Mouse (Mus musculus) spleen, adult 2 months (tissue): ENCODE measurements around the gene Gfm2. TPM values are rescaled to one million over a fixed set of nuclear protein-coding genes. Genes with fewer than 3 reads are reported as not detected.

Source experiments
- DNase-seq, 2 experiments: peaks; one replicate each; pipeline versions ENCODE4 v3.0.0 to v3.0.0-alpha.2; 2012 to 2021; ENCODE audit warnings: low spot score in 2 of 2, low read depth in 1 of 2
- H3K27ac ChIP-seq: fragments of 200-500 bp; 2 replicates; pipeline ENCODE4 v1.5.1; 2012; ENCODE audit warnings: low read length, inconsistent platforms; ENCODE audit not compliant: insufficient read depth
- H3K27me3 ChIP-seq: fragments of 200-500 bp; 2 replicates; pipeline ENCODE4 v1.6.1; 2012; ENCODE audit warnings: mild to moderate bottlenecking, moderate library complexity, low read length, inconsistent platforms; ENCODE audit not compliant: control insufficient read depth, insufficient read depth
- H3K36me3 ChIP-seq: fragments of 200-500 bp; 2 replicates; pipeline ENCODE4 v1.6.1; 2012; ENCODE audit warnings: mild to moderate bottlenecking, low read length, inconsistent platforms; ENCODE audit not compliant: control insufficient read depth, insufficient read depth
- H3K4me1 ChIP-seq: fragments of 200-500 bp; 2 replicates; pipeline ENCODE4 v1.6.1; 2011; ENCODE audit warnings: inconsistent platforms; ENCODE audit not compliant: control insufficient read depth, insufficient read depth, insufficient read length
- H3K4me3 ChIP-seq: fragments of 200-500 bp; 2 replicates; pipeline ENCODE4 v1.5.1; 2011; ENCODE audit warnings: mild to moderate bottlenecking, inconsistent platforms; ENCODE audit not compliant: insufficient read depth, insufficient read length; ENCODE audit errors: extremely low read depth
- CTCF ChIP-seq: fragments of 200-500 bp; IDR thresholded peaks from 2 replicates; pipeline ENCODE4 v1.5.1; 2011; ENCODE audit warnings: mild to moderate bottlenecking, inconsistent platforms; ENCODE audit not compliant: insufficient read depth, insufficient read length, insufficient replicate concordance; ENCODE audit errors: extremely low read depth
- POLR2A ChIP-seq: fragments of 200-500 bp; IDR thresholded peaks from 2 replicates; pipeline ENCODE4 v1.6.1; 2011; ENCODE audit warnings: low read depth, low read length, inconsistent platforms
- WGBS: fragments of 180-500 bp; shearing (Covaris S2); methylation state at CpG from one replicate; pipeline ENCODE4 v1.1.7; 2018; 5-methylcytosine and 5-hydroxymethylcytosine counted together
- polyA plus RNA-seq: library from polyadenylated mRNA; depleted of rRNA; stranded (reverse); fragments of >200 nt; gene quantifications from 2 replicates; pipeline ENCODE4 v1.2.3, GENCODE M21; 2012

The Gfm2 gene
- polyA plus RNA-seq, 1 experiment: 17.4 TPM

DNA sequence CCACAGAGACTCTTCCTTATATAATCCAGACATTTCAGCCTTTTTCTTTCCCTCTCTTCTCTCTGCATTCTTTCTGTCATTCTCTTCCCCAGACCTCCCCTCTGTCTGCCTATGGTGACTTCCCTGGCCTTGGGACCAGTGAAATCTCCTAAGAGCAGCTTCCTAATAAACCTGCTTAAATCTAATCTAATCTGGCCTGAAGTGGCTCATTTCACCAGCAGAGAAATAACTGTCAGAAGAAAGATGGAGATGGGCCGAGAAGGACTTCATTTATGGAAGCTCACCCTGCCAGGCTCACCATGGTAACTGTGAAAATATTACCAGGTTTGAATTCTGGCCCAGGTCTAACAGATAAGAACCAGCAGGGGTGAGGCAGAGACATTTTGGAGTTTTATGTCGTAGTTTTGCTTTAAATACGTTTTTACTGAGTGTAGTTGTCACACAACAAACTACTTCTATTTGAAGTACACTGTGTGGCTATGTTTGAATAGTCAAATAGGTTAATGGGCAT lies 70.8 kb downstream of the Gfm2 start:
- no peaks in the 10 kb centered on the region for H3K36me3 ChIP-seq

GRCm38 (mm10) chr13:97214583-97215268 lies 77.0 kb downstream of the Gfm2 start:
- Histone ChIP-seq H3K4me1 (no peaks in the 10 kb centered on the region), H3K36me3 (no peaks in the 10 kb centered on the region), H3K27ac (no peak overlapping the region), H3K4me3 (no peak overlapping the region), H3K27me3 (no peaks in the 10 kb centered on the region)
- no peak for DNase-seq
- 90% methylated on average over 3 of the region's 3 CpGs for WGBS
- TF ChIP-seq CTCF (no peak), POLR2A (no peak)

More for the DNA sequence above, 70.8 kb downstream of the Gfm2 start:
- Histone ChIP-seq H3K4me1 (peaks cover 17% of the 10 kb centered on the region; the same call in 1 of the 2 replicates), H3K27ac (peak overlapping the region; percentile 94), H3K4me3 (0 out of 2 replicates have a peak overlapping the region, but pooled peaks have one; percentile 20), H3K27me3 (no peaks in the 10 kb centered on the region)
- 66% methylated on average over 3 of the region's 3 CpGs for WGBS
- no peak for TF ChIP-seq POLR2A
- TF ChIP-seq CTCF: no peak
- no peak for DNase-seq

DNA sequence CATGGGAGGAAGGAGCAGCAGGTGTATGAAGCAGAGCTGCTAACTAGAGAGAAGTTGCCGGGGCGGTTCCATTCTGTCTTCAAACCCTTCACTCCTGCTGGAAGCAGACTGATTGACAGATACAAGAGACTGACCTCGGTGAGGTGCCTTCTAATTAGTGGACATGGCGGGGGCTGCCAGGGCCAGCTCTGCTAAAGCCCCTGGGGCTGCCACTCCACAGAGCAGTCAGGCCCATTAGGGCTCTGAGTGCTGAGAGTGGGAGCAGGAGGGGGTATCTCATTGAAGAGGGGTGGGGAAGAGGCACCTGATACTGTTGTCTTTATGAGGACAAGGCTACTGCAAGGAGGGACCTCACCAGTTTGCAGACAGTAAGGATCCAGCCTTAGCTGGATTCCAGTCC lies 77.8 kb downstream of the Gfm2 start:
- 78% methylated on average over 4 of the region's 4 CpGs for WGBS
- TF ChIP-seq CTCF (no peak), POLR2A (no peak)
- Histone ChIP-seq H3K4me3 (no peak overlapping the region), H3K36me3 (no peaks in the 10 kb centered on the region), H3K27ac (no peak overlapping the region), H3K27me3 (no peaks in the 10 kb centered on the region), H3K4me1 (no peaks in the 10 kb centered on the region)
- DNase-seq: no peak

- TF ChIP-seq POLR2A (no peak), CTCF (no peak)
- no peaks in the 10 kb centered on the region for H3K27me3 ChIP-seq
- H3K27ac ChIP-seq: no peak overlapping the region
- WGBS: 87% methylated on average over 5 of the region's 5 CpGs
- DNase-seq: no peak
- H3K4me1 ChIP-seq: no peaks in the 10 kb centered on the region
- H3K36me3 ChIP-seq: no peaks in the 10 kb centered on the region
- H3K4me3 ChIP-seq: no peak overlapping the region
Observed at GRCm38 (mm10) chr13:97216196-97216595, 78.5 kb downstream of the Gfm2 start.

DNA sequence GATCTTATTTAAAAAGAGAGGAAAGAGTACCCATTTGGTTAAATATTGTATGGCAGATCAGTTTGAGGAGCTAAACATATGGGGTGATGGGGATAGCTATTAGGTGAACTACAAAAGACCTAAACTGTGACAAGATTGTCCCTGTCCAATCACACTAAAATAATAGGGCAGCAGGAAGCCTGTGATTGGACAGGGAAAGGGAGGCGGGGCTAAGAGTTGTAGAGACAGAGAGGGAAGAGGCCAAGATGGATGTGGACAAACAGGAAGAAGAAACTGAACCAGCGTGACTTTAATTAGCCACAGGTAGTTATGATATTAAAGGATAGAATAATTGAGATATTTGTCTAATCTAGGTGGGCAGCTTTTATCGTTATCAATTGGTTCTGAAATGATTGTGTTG lies 82.3 kb downstream of the Gfm2 start:
- H3K36me3 ChIP-seq: no peaks in the 10 kb centered on the region
- H3K27ac ChIP-seq: no peak overlapping the region
- TF ChIP-seq POLR2A (no peak), CTCF (no peak)
- H3K4me3 ChIP-seq: no peak overlapping the region
- DNase-seq: no peak
- no peaks in the 10 kb centered on the region for H3K27me3 ChIP-seq
- no peaks in the 10 kb centered on the region for H3K4me1 ChIP-seq
- WGBS: 88% methylated on average over 3 of the region's 3 CpGs

- no peaks in the 10 kb centered on the region for H3K27me3 ChIP-seq
- no peaks in the 10 kb centered on the region for H3K36me3 ChIP-seq
- no peaks in the 10 kb centered on the region for H3K4me1 ChIP-seq
- TF ChIP-seq POLR2A: no peak
- no peak for TF ChIP-seq CTCF
- WGBS: 85% methylated on average over 8 of the region's 8 CpGs
- H3K4me3 ChIP-seq: no peak overlapping the region
- no peak for DNase-seq
- H3K27ac ChIP-seq: no peak overlapping the region
Observed at GRCm38 (mm10) chr13:97223856-97224255, 86.1 kb downstream of the Gfm2 start.

GRCm38 (mm10) chr13:97224341-97224982 lies 86.7 kb downstream of the Gfm2 start:
- DNase-seq: no peak
- no peaks in the 10 kb centered on the region for H3K4me1 ChIP-seq
- TF ChIP-seq POLR2A (no peak), CTCF (no peak)
- no peaks in the 10 kb centered on the region for H3K36me3 ChIP-seq
- WGBS: 87% methylated on average over 10 of the region's 10 CpGs
- H3K27me3 ChIP-seq: no peaks in the 10 kb centered on the region
- no peak overlapping the region for H3K4me3 ChIP-seq
- H3K27ac ChIP-seq: no peak overlapping the region
